Mouse (Mus musculus) hindbrain, embryonic 13.5 days (tissue): ENCODE measurements around the gene Nol4l. TPM values are rescaled to one million over a fixed set of nuclear protein-coding genes. Genes with fewer than 3 reads are reported as not detected.
A peak's percentile ranks its signal among the peaks of the same experiment; 100 is the strongest.

ENCODE experiments used
- ATAC-seq: fragments of 200-750 bp; cut with Nextera tagmentation; 2 replicates; pipeline ENCODE4 v1.8.0; 2017; ENCODE audit warnings: moderate TSS enrichment; ENCODE audit not compliant: low FRiP score
- H3K27ac ChIP-seq: fragments of 300-500 bp; sonication (generic); 2 replicates; pipeline ENCODE4 v1.5.1; 2015; ENCODE audit warnings: inconsistent platforms, mild to moderate bottlenecking, moderate library complexity
- H3K27me3 ChIP-seq: fragments of 300-500 bp; sonication (generic); 2 replicates; pipeline ENCODE4 v1.6.1; 2015; ENCODE audit warnings: mild to moderate bottlenecking, inconsistent platforms
- H3K36me3 ChIP-seq: fragments of 300-500 bp; sonication (generic); 2 replicates; pipeline ENCODE4 v1.6.1; 2015; ENCODE audit warnings: mild to moderate bottlenecking, inconsistent platforms
- H3K4me1 ChIP-seq: fragments of 300-500 bp; sonication (generic); replicated peaks from 2 replicates; pipeline ENCODE4 v1.6.1; 2015; ENCODE audit warnings: inconsistent platforms
- H3K4me2 ChIP-seq: fragments of 300-500 bp; sonication (generic); 2 replicates; pipeline ENCODE4 v1.6.1; 2015; ENCODE audit warnings: inconsistent platforms, mild to moderate bottlenecking, moderate library complexity
- H3K4me3 ChIP-seq: fragments of 300-500 bp; sonication (generic); 2 replicates; pipeline ENCODE4 v1.5.1; 2015; ENCODE audit warnings: mild to moderate bottlenecking, inconsistent platforms
- H3K9ac ChIP-seq: fragments of 300-500 bp; sonication (generic); 2 replicates; pipeline ENCODE4 v1.6.1; 2015; ENCODE audit warnings: mild to moderate bottlenecking, inconsistent platforms
- H3K9me3 ChIP-seq: fragments of 300-500 bp; sonication (generic); 2 replicates; pipeline ENCODE4 v1.6.1; 2016; ENCODE audit warnings: inconsistent platforms
- WGBS: fragments of 180-500 bp; shearing (Covaris S2); methylation state at CpG from one replicate; pipeline ENCODE4 v1.1.7; 2015; 5-methylcytosine and 5-hydroxymethylcytosine counted together
- polyA plus RNA-seq: library from polyadenylated mRNA; unstranded; fragments of >200 nt; fragmentation: Nextera tagmentation; extraction: Ambion mirVana; gene quantifications from 2 replicates; pipeline ENCODE4 v1.2.1, GENCODE M21; 2015

Nol4l gene
- polyA plus RNA-seq, 1 experiment from 2014 or later, result 42.4 TPM

DNA sequence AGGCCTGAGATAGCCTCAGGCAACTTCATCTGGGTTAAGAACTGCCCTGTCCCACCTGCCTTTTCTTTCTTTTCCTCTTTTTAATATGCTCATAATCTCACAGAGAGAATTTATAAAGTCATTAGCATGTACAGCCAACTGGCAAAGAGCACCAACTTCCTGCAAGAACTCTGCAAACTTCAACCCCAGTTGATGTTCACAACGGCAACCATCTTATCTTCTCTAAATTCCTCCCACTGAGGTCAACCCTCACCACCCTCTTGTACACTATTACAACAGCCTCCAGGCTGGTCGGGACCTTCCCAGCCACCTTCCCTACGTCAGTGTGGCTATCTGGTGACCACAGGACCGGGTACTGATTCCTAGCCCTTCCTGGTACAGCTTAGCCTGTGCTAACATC is 27.5 kb upstream of the Nol4l start:
- peaks cover 33% of the 10 kb centered on the region for H3K4me1 ChIP-seq
- H3K4me3 ChIP-seq, result no peak overlapping the region
- no peaks in the 10 kb centered on the region for H3K9me3 ChIP-seq
- H3K4me2 ChIP-seq, result no peak overlapping the region
- WGBS, result 86% methylated on average over 4 of the region's 4 CpGs
- H3K27ac ChIP-seq, result no peak overlapping the region
- no peaks in the 10 kb centered on the region for H3K27me3 ChIP-seq
- H3K36me3 ChIP-seq, result no peaks in the 10 kb centered on the region
- no peak for ATAC-seq
- H3K9ac ChIP-seq, result no peak overlapping the region

GRCm38 (mm10) chr2:153556208-153556607 is 26.4 kb upstream of the Nol4l start:
- WGBS, result 45% methylated on average over 9 of the region's 9 CpGs
- ATAC-seq, result no peak
- no peaks in the 10 kb centered on the region for H3K9me3 ChIP-seq
- H3K4me2 ChIP-seq, result no peak overlapping the region
- H3K4me3 ChIP-seq, result no peak overlapping the region
- H3K36me3 ChIP-seq, result no peaks in the 10 kb centered on the region
- no peak overlapping the region for H3K27ac ChIP-seq
- peaks cover 25% of the 10 kb centered on the region for H3K4me1 ChIP-seq
- H3K9ac ChIP-seq, result no peak overlapping the region
- H3K27me3 ChIP-seq, result no peaks in the 10 kb centered on the region

GRCm38 (mm10) chr2:153554543-153554942 is 24.8 kb upstream of the Nol4l start:
- no peaks in the 10 kb centered on the region for H3K27me3 ChIP-seq
- no peak overlapping the region for H3K27ac ChIP-seq
- H3K36me3 ChIP-seq, result no peaks in the 10 kb centered on the region
- H3K9ac ChIP-seq, result no peak overlapping the region
- no peak overlapping the region for H3K4me2 ChIP-seq
- WGBS, result 83% methylated on average over 7 of the region's 7 CpGs
- ATAC-seq, result no peak
- peaks cover 10% of the 10 kb centered on the region for H3K4me1 ChIP-seq
- H3K9me3 ChIP-seq, result no peaks in the 10 kb centered on the region
- H3K4me3 ChIP-seq, result no peak overlapping the region

DNA sequence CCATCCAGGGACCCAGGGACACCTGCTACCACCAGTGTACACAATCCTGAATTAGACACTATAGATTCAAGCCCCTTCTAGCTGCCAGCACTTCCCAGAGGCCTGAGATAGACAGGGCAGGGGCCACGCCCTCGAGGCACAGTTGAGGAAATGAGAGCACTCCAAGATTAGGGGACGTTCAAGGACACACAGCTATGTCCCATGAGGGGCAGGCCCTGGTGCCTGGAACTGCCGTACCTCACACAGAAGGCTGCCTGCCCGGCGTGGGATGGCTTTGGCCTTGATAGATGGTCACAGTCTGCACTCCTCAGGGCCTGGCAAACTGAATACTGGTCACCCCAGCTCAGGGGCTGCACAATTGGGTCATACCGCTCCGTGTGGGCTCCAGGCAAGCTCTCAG is 19.7 kb upstream of the Nol4l start:
- H3K9ac ChIP-seq, result no peak overlapping the region

DNA sequence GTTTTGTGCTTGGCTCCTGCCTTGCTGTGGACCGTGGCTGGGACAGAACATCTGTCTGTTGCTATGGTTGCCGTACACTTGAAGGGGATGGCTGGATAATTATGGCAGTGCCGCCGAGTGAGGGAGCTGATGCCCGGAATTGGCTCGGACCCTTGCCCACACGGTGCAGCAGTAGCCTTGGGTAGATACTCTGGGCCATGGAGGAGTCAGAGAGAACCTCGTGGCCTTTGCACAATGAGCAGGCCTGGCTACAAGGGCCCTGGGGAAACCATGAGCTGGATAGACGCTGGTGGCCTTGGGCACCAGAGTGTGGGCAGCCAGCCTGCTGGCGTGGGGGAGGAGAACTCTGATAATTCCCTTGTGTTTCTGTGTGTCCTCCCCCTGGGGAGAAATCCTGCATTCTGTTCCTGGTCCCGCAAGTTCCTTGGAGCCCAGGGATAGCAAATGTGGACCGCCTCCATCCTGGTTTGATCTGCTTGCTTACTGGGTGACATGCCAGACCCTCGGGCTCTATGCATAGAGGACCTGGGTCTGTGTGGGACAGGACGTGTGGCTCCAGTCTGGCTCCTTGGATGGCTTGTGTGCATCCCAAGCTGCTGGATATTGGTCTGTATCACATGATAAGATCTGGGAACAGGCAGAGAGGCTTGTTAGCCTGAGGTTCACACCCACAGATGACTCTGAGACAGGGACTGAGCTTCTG is 18.6 kb upstream of the Nol4l start:
- Histone ChIP-seq H3K27me3 (0 out of 2 replicates have a peak, but pooled peaks cover 3% of the 10 kb centered on the region), H3K4me2 (no peak overlapping the region; the same call in 1 of the 2 replicates), H3K4me3 (no peak overlapping the region), H3K9me3 (no peaks in the 10 kb centered on the region), H3K9ac (no peak overlapping the region), H3K36me3 (no peaks in the 10 kb centered on the region), H3K4me1 (peaks cover 41% of the 10 kb centered on the region), H3K27ac (0 out of 2 replicates have a peak overlapping the region, but pooled peaks have one; percentile 5)
- WGBS, result 26% methylated on average over 14 of the region's 14 CpGs
- ATAC-seq, result peak; percentile 62

More for the DNA sequence above, 19.7 kb upstream of the Nol4l start:
- Histone ChIP-seq H3K4me3 (no peak overlapping the region), H3K4me1 (peaks cover 41% of the 10 kb centered on the region), H3K36me3 (no peaks in the 10 kb centered on the region), H3K4me2 (no peak overlapping the region), H3K27me3 (0 out of 2 replicates have a peak, but pooled peaks cover 3% of the 10 kb centered on the region), H3K27ac (peak overlapping the region; percentile 48; the same call in 1 of the 2 replicates), H3K9me3 (no peaks in the 10 kb centered on the region)
- no peak for ATAC-seq
- WGBS, result 66% methylated on average over 8 of the region's 8 CpGs

- ATAC-seq, result no peak
- H3K4me1 ChIP-seq, result peaks cover 41% of the 10 kb centered on the region
- WGBS, result 83% methylated on average over 3 of the region's 3 CpGs
- no peaks in the 10 kb centered on the region for H3K9me3 ChIP-seq
- 0 out of 2 replicates have a peak, but pooled peaks cover 3% of the 10 kb centered on the region for H3K27me3 ChIP-seq
- H3K9ac ChIP-seq, result no peak overlapping the region
- no peak overlapping the region for H3K4me2 ChIP-seq
- no peak overlapping the region for H3K4me3 ChIP-seq
- no peak overlapping the region for H3K27ac ChIP-seq
- no peaks in the 10 kb centered on the region for H3K36me3 ChIP-seq
Measured at GRCm38 (mm10) chr2:153547633-153548032, 17.9 kb upstream of the Nol4l start.

GRCm38 (mm10) chr2:153546972-153547371 is 17.2 kb upstream of the Nol4l start:
- Histone ChIP-seq H3K4me1 (peaks cover 41% of the 10 kb centered on the region), H3K4me2 (no peak overlapping the region), H3K27ac (no peak overlapping the region), H3K4me3 (no peak overlapping the region), H3K27me3 (0 out of 2 replicates have a peak, but pooled peaks cover 3% of the 10 kb centered on the region), H3K36me3 (no peaks in the 10 kb centered on the region), H3K9me3 (no peaks in the 10 kb centered on the region), H3K9ac (no peak overlapping the region)
- 75% methylated on average over 4 of the region's 4 CpGs for WGBS
- ATAC-seq, result no peak

DNA sequence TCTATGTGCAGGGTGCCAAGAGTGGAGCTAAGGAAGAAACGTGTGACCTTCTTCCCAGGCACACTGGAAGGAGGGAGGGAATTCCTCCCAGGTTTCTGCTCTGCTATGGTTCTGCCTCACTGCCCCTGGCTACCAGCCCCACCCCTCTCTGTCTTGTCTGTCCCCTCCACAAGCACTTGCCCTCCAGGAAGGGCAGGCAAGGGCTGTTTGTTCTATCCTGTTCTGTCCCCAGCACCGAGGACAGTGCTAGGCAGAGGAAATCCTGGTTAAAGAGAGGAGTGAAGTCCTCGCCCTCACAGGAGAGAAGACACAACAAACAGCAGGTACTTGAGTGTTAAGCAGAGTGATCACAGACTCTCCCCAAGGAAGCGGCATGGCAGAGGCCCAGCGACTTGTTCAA is 16.7 kb upstream of the Nol4l start:
- no peak for ATAC-seq
- Histone ChIP-seq H3K9me3 (no peaks in the 10 kb centered on the region), H3K9ac (no peak overlapping the region), H3K27ac (no peak overlapping the region), H3K27me3 (0 out of 2 replicates have a peak, but pooled peaks cover 3% of the 10 kb centered on the region), H3K4me1 (peaks cover 41% of the 10 kb centered on the region), H3K4me3 (no peak overlapping the region), H3K36me3 (no peaks in the 10 kb centered on the region), H3K4me2 (no peak overlapping the region)
- WGBS, result 37% methylated on average over 5 of the region's 5 CpGs

- Histone ChIP-seq H3K4me3 (no peak overlapping the region), H3K4me1 (peaks cover 41% of the 10 kb centered on the region), H3K27ac (no peak overlapping the region), H3K9me3 (no peaks in the 10 kb centered on the region), H3K36me3 (no peaks in the 10 kb centered on the region), H3K9ac (no peak overlapping the region), H3K27me3 (0 out of 2 replicates have a peak, but pooled peaks cover 3% of the 10 kb centered on the region), H3K4me2 (no peak overlapping the region)
- 70% methylated on average over 4 of the region's 4 CpGs for WGBS
- no peak for ATAC-seq
Measured at GRCm38 (mm10) chr2:153544771-153545170, 15.0 kb upstream of the Nol4l start.

DNA sequence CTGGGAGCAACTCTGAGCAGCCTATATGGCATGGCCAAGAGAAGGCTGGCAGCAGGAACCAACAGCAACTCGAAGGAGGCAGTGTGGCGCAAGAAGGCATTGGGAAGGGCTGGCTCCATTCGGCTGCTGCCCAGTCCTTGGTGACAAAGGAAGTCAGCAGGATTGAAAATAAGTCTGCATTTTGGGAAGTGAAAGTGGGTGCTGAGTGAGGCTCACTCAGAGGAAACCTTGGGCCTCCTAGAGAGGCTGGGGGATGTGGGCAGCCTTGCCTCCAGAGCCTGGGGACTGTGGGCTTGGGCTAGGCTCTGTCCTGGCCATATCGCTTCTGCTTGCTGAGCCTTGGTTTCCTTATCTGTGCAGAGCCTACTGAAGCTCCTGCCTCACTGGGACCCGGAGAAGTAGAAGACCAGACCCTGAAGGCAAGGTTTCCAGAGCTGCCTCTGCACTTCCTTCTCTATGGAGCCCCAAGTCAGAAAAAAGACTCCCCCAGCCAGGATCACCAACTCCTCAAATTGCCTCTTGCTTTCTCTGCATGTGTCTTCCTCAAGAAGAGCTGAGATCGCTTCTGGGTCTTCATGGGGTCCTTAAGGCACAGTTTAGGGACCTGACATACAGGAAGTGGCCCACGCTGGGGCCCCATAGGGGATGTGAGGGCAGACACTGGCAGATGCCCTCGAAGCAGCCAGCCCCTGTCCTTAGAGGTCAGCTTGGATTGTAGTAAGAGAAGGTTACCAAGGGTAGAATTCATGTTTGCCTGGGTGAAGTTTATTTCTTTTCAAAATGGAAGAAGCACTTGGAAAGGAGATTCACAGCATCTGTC is 14.3 kb upstream of the Nol4l start:
- no peak for ATAC-seq
- H3K27ac ChIP-seq, result no peak overlapping the region
- H3K9me3 ChIP-seq, result no peaks in the 10 kb centered on the region
- H3K9ac ChIP-seq, result no peak overlapping the region; the same call in 1 of the 2 replicates
- H3K27me3 ChIP-seq, result 0 out of 2 replicates have a peak, but pooled peaks cover 3% of the 10 kb centered on the region
- 79% methylated on average over 8 of the region's 8 CpGs for WGBS
- peaks cover 36% of the 10 kb centered on the region for H3K4me1 ChIP-seq
- no peak overlapping the region for H3K4me2 ChIP-seq
- H3K4me3 ChIP-seq, result no peak overlapping the region
- no peaks in the 10 kb centered on the region for H3K36me3 ChIP-seq

DNA sequence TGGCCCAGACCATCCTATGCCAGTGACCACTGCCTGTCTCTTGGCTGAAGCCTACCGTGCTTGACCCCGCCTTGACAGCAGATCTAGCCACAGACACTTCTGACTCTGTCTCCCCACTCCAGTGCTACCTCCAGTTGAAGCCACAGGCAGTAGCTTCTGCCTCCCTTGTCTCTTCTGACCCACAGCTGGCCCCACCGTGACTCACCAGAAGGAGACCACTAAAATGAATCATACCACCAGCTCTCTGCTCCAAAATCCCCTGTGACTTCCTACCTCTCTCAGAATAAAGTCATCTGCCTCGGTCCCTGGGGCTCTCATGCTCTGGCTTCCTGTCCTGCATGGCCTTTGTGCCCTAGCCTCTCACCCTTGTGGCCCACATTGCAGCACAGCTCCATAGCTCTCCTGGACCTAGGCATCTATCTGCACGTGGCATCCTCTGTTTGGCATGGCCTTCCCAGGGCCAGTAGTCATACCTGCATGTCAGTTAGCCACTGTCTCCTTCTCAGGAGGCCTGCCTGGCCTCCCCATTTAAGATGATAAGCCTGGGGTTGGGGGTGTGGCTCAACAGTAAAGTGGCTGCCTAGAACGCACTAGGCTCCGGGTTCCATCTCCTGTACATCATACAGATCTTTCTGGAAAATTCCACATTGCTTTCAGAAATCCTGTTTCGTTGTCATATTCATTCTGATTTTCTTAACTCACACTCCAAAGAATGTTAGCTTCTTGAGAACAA is 13.3 kb upstream of the Nol4l start:
- H3K4me2 ChIP-seq, result no peak overlapping the region
- 90% methylated on average over 8 of the region's 8 CpGs for WGBS
- no peak for ATAC-seq
- no peak overlapping the region for H3K4me3 ChIP-seq
- H3K36me3 ChIP-seq, result no peaks in the 10 kb centered on the region
- H3K9me3 ChIP-seq, result no peaks in the 10 kb centered on the region
- peaks cover 26% of the 10 kb centered on the region for H3K4me1 ChIP-seq
- no peak overlapping the region for H3K27ac ChIP-seq
- 0 out of 2 replicates have a peak, but pooled peaks cover 3% of the 10 kb centered on the region for H3K27me3 ChIP-seq
- H3K9ac ChIP-seq, result no peak overlapping the region

GRCm38 (mm10) chr2:153538898-153539297 is 9.1 kb upstream of the Nol4l start:
- ATAC-seq, result no peak
- Histone ChIP-seq H3K36me3 (no peaks in the 10 kb centered on the region), H3K27ac (no peak overlapping the region), H3K4me1 (no peaks in the 10 kb centered on the region), H3K4me3 (no peak overlapping the region), H3K9ac (no peak overlapping the region), H3K4me2 (no peak overlapping the region), H3K27me3 (0 out of 2 replicates have a peak, but pooled peaks cover 3% of the 10 kb centered on the region), H3K9me3 (no peaks in the 10 kb centered on the region)
- 92% methylated on average over 3 of the region's 3 CpGs for WGBS
